Mouse (Mus musculus): ENCODE measurements around the gene Tmem253. TPM values are rescaled to one million over a fixed set of nuclear protein-coding genes. Genes with fewer than 3 reads are reported as not detected.

Tmem253 gene
- total and polyA plus RNA-seq, 2 experiments from 2014 or later, result 0.38 to 0.67 TPM

- H3K27ac ChIP-seq (ENCODE audit: low read depth, low read length), result peak overlapping the region; percentile 88
- H3K36me3 ChIP-seq (ENCODE audit: insufficient read depth), result peaks cover 25% of the 10 kb centered on the region
- ATAC-seq (peak; percentile 43), DNase-seq (peak; percentile 74)
- peak overlapping the region; percentile 85 for H3K4me2 ChIP-seq (ENCODE audit: low read depth)
- WGBS, result 1% methylated on average over 27 of the region's 27 CpGs
- peak overlapping the region; percentile 70 for H3K4me3 ChIP-seq (ENCODE audit: low read depth, low read length)
- no peaks in the 10 kb centered on the region for H3K9me3 ChIP-seq (ENCODE audit: low read length)
- H3K27me3 ChIP-seq (ENCODE audit: insufficient read depth, low read length), result no peaks in the 10 kb centered on the region
- H3K9ac ChIP-seq, result peak overlapping the region; percentile 82
- TF ChIP-seq CTCF (IDR thresholded peaks at IDR 0.05; ENCODE audit: low read depth), result no peak; the same call in 1 of the 2 replicates
- 0 out of 2 replicates have a peak, but pooled peaks cover 4% of the 10 kb centered on the region for H3K4me1 ChIP-seq (ENCODE audit: insufficient read depth)
Measured at GRCm38 (mm10) chr14:51985301-51986152, 29.9 kb upstream of the Tmem253 start.

- no peaks in the 10 kb centered on the region for H3K27me3 ChIP-seq (ENCODE audit: insufficient read depth, low read length)
- DNase-seq, result no peak
- H3K4me3 ChIP-seq (ENCODE audit: low read depth, low read length), result peak overlapping the region; percentile 70
- no peaks in the 10 kb centered on the region for H3K9me3 ChIP-seq (ENCODE audit: low read length)
- peak overlapping the region; percentile 82 for H3K9ac ChIP-seq
- TF ChIP-seq CTCF (IDR thresholded peaks at IDR 0.05; ENCODE audit: low read depth), result no peak
- peaks cover 31% of the 10 kb centered on the region for H3K36me3 ChIP-seq (ENCODE audit: insufficient read depth)
- no peak for ATAC-seq
- peak overlapping the region; percentile 85 for H3K4me2 ChIP-seq (ENCODE audit: low read depth)
- 0 out of 2 replicates have a peak, but pooled peaks cover 4% of the 10 kb centered on the region for H3K4me1 ChIP-seq (ENCODE audit: insufficient read depth)
- peak overlapping the region; percentile 88 for H3K27ac ChIP-seq (ENCODE audit: low read depth, low read length)
- 2% methylated on average over 7 of the region's 7 CpGs for WGBS
Measured at GRCm38 (mm10) chr14:51986153-51986505, 29.3 kb upstream of the Tmem253 start.

GRCm38 (mm10) chr14:51987177-51987576 is 28.3 kb upstream of the Tmem253 start:
- 0 out of 2 replicates have a peak, but pooled peaks cover 4% of the 10 kb centered on the region for H3K4me1 ChIP-seq (ENCODE audit: insufficient read depth)
- no peak overlapping the region for H3K4me2 ChIP-seq (ENCODE audit: low read depth)
- H3K36me3 ChIP-seq (ENCODE audit: insufficient read depth), result peaks cover 42% of the 10 kb centered on the region
- H3K9ac ChIP-seq, result no peak overlapping the region
- WGBS, result 92% methylated on average over 6 of the region's 6 CpGs
- ATAC-seq (no peak), DNase-seq (no peak)
- H3K27me3 ChIP-seq (ENCODE audit: insufficient read depth, low read length), result no peaks in the 10 kb centered on the region
- no peak for TF ChIP-seq CTCF (IDR thresholded peaks at IDR 0.05; ENCODE audit: low read depth)
- H3K9me3 ChIP-seq (ENCODE audit: low read length), result no peaks in the 10 kb centered on the region
- H3K27ac ChIP-seq (ENCODE audit: low read depth, low read length), result no peak overlapping the region
- H3K4me3 ChIP-seq (ENCODE audit: low read depth, low read length), result no peak overlapping the region

- no peaks in the 10 kb centered on the region for H3K27me3 ChIP-seq (ENCODE audit: insufficient read depth, low read length)
- TF ChIP-seq CTCF (IDR thresholded peaks at IDR 0.05; ENCODE audit: low read depth), result no peak
- ATAC-seq (no peak), DNase-seq (no peak)
- H3K4me2 ChIP-seq (ENCODE audit: low read depth), result no peak overlapping the region
- H3K36me3 ChIP-seq (ENCODE audit: insufficient read depth), result peaks cover 50% of the 10 kb centered on the region
- H3K27ac ChIP-seq (ENCODE audit: low read depth, low read length), result no peak overlapping the region
- H3K9me3 ChIP-seq (ENCODE audit: low read length), result no peaks in the 10 kb centered on the region
- no peak overlapping the region for H3K9ac ChIP-seq
- WGBS, result 77% methylated on average over 12 of the region's 12 CpGs
- 0 out of 2 replicates have a peak, but pooled peaks cover 4% of the 10 kb centered on the region for H3K4me1 ChIP-seq (ENCODE audit: insufficient read depth)
- no peak overlapping the region for H3K4me3 ChIP-seq (ENCODE audit: low read depth, low read length)
Measured at GRCm38 (mm10) chr14:51988731-51989130, 26.7 kb upstream of the Tmem253 start.

GRCm38 (mm10) chr14:51989461-51989970 is 25.9 kb upstream of the Tmem253 start:
- Histone ChIP-seq H3K9ac (no peak overlapping the region), H3K36me3 (ENCODE audit: insufficient read depth) (peaks cover 58% of the 10 kb centered on the region)
- WGBS, result 73% methylated on average over 12 of the region's 12 CpGs

GRCm38 (mm10) chr14:51994453-51994852 is 21.0 kb upstream of the Tmem253 start:
- DNase-seq (no peak), ATAC-seq (no peak)
- no peak for TF ChIP-seq CTCF (IDR thresholded peaks at IDR 0.05; ENCODE audit: low read depth)
- Histone ChIP-seq H3K4me1 (ENCODE audit: insufficient read depth) (no peaks in the 10 kb centered on the region), H3K27me3 (ENCODE audit: insufficient read depth, low read length) (no peaks in the 10 kb centered on the region), H3K4me3 (ENCODE audit: low read depth, low read length) (no peak overlapping the region), H3K27ac (ENCODE audit: low read depth, low read length) (no peak overlapping the region), H3K36me3 (ENCODE audit: insufficient read depth) (peaks cover 86% of the 10 kb centered on the region), H3K9ac (no peak overlapping the region), H3K9me3 (ENCODE audit: low read length) (no peaks in the 10 kb centered on the region), H3K4me2 (ENCODE audit: low read depth) (no peak overlapping the region)
- WGBS, result 92% methylated on average over 4 of the region's 4 CpGs

More at GRCm38 (mm10) chr14:51989461-51989970, 25.9 kb upstream of the Tmem253 start:
- no peaks in the 10 kb centered on the region for H3K27me3 ChIP-seq (ENCODE audit: insufficient read depth, low read length)
- H3K9me3 ChIP-seq (ENCODE audit: low read length), result no peaks in the 10 kb centered on the region
- ATAC-seq (no peak), DNase-seq (no peak)
- H3K4me2 ChIP-seq (ENCODE audit: low read depth), result no peak overlapping the region
- H3K4me1 ChIP-seq (ENCODE audit: insufficient read depth), result 0 out of 2 replicates have a peak, but pooled peaks cover 4% of the 10 kb centered on the region
- H3K27ac ChIP-seq (ENCODE audit: low read depth, low read length), result no peak overlapping the region
- H3K4me3 ChIP-seq (ENCODE audit: low read depth, low read length), result no peak overlapping the region
- no peak for TF ChIP-seq CTCF (IDR thresholded peaks at IDR 0.05; ENCODE audit: low read depth)

All from forebrain, postnatal 0 days (tissue).